Mouse (Mus musculus): ENCODE measurements around the gene Sox1. TPM values are rescaled to one million over a fixed set of nuclear protein-coding genes. Genes with fewer than 3 reads are reported as not detected.

Gene Sox1
- total and polyA plus RNA-seq, 3 experiments: not detected

DNA sequence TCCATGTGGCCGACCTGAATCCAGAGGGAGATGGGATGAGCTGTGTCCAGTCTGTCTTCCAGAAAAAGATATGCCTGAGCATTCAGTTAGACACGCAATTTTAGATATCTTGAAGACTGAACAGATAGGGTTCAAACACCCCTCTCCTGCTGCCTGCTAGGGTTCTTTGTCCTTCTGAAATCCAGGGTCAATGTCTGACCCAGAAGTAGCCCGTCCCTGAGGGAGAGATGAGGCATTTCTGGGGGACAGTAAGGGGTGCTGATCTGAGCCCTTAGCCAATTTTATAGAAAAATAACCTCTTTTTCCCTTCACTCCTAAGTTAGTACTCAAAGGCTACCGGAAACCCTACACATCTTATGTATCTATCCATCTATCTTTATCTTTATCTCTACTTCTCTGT is 7.2 kb upstream of the Sox1 start:
- WGBS: 10% methylated on average over 4 of the region's 4 CpGs
- H3K27me3 ChIP-seq (ENCODE audit: control insufficient read depth, insufficient read depth, low read length): peaks cover 50% of the 10 kb centered on the region
- intact Hi-C loops (cut with DNase I): no loop called here
- H3K79me2 ChIP-seq (replicated peaks; ENCODE audit: control insufficient read depth, insufficient read depth, low read length): no peaks in the 10 kb centered on the region
- no peak overlapping the region for H3K27ac ChIP-seq
- no peak for TF ChIP-seq CTCF (IDR thresholded peaks at IDR 0.05)
- TF ChIP-seq POLR2A (IDR thresholded peaks at IDR 0.05; ENCODE audit: insufficient read depth, low read depth, low read length): no peak
- TF ChIP-seq EP300 (IDR thresholded peaks at IDR 0.05; ENCODE audit: insufficient read depth, low read depth, low read length): no peak
- no peaks in the 10 kb centered on the region for H3K4me1 ChIP-seq (ENCODE audit: control insufficient read depth, insufficient read depth, low read length)
- no peak for DNase-seq
- no peaks in the 10 kb centered on the region for H3K36me3 ChIP-seq (ENCODE audit: control insufficient read depth, insufficient read depth, low read length)
- no peak overlapping the region for H3K4me3 ChIP-seq
- H3K9ac ChIP-seq (ENCODE audit: low read depth, low read length): no peak overlapping the region

DNA sequence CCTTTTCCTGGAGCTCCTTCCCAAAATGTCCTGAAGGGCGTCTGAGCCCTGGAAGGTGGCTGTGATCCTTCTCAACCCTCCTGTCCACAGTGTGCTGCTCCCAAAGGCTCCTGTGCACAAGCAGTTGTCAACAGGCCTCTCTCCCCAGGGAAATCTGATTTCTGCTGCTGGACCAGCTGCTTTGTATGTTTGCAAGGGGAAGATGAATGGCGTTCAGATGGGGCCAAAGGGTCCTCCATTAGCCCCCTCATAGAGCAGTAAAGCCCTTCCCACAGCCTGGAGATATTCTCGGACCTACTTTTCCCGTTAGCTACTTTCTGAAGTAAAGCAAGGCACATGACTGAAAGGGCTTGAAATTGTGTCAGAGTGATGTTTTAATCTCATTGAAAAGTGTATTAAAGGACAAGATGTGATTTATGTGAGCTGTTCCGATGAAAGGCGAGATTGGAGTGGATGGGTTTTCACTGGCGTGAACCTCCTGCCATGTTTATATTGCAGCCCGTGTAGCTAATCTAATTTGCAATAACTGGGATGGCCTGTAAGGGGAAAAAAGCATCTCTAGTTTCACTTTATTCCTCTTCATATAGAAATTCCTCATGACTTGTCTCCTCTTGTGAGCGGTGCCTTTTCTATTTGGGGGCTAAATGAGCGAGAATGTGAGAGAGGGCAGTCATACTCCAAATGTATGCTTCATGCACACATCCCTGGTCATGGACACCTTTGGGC is 6.5 kb upstream of the Sox1 start:
- TF ChIP-seq EP300 (IDR thresholded peaks at IDR 0.05; ENCODE audit: insufficient read depth, low read depth, low read length) (no peak), CTCF (IDR thresholded peaks at IDR 0.05) (no peak), POLR2A (IDR thresholded peaks at IDR 0.05; ENCODE audit: insufficient read depth, low read depth, low read length) (no peak)
- no peaks in the 10 kb centered on the region for H3K79me2 ChIP-seq (replicated peaks; ENCODE audit: control insufficient read depth, insufficient read depth, low read length)
- no peak for DNase-seq
- H3K4me3 ChIP-seq: no peak overlapping the region
- 13% methylated on average over 10 of the region's 10 CpGs for WGBS
- H3K27me3 ChIP-seq (ENCODE audit: control insufficient read depth, insufficient read depth, low read length): peaks cover 48% of the 10 kb centered on the region
- no peaks in the 10 kb centered on the region for H3K36me3 ChIP-seq (ENCODE audit: control insufficient read depth, insufficient read depth, low read length)
- intact Hi-C loops (cut with DNase I): no loop called here
- H3K27ac ChIP-seq: no peak overlapping the region
- H3K9ac ChIP-seq (ENCODE audit: low read depth, low read length): no peak overlapping the region
- no peaks in the 10 kb centered on the region for H3K4me1 ChIP-seq (ENCODE audit: control insufficient read depth, insufficient read depth, low read length)

DNA sequence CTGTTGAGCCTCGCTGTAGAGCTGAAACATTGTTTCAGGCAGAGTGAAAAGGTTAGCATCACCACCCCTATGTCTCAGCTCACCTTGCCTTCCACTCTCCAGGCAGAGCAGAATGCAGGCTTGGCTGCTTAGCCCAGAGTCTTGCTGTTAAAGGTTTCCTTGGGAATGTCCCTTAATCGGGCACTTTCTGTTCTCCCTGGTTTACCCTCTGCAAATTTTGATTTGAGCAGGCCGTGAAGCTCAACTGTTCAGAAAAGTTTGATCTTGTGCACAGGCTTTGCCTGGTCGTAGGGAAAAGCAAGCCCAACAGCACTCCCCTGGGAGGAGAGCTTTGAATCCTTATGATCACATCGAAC is 6.0 kb upstream of the Sox1 start:
- no peak for TF ChIP-seq EP300 (IDR thresholded peaks at IDR 0.05; ENCODE audit: insufficient read depth, low read depth, low read length)
- no peak for TF ChIP-seq POLR2A (IDR thresholded peaks at IDR 0.05; ENCODE audit: insufficient read depth, low read depth, low read length)
- TF ChIP-seq CTCF (IDR thresholded peaks at IDR 0.05): no peak
- Histone ChIP-seq H3K27ac (no peak overlapping the region), H3K27me3 (ENCODE audit: control insufficient read depth, insufficient read depth, low read length) (peaks cover 47% of the 10 kb centered on the region), H3K9ac (ENCODE audit: low read depth, low read length) (no peak overlapping the region), H3K36me3 (ENCODE audit: control insufficient read depth, insufficient read depth, low read length) (no peaks in the 10 kb centered on the region), H3K4me1 (ENCODE audit: control insufficient read depth, insufficient read depth, low read length) (no peaks in the 10 kb centered on the region), H3K4me3 (no peak overlapping the region), H3K79me2 (replicated peaks; ENCODE audit: control insufficient read depth, insufficient read depth, low read length) (no peaks in the 10 kb centered on the region)
- 5% methylated on average over 5 of the region's 5 CpGs for WGBS
- DNase-seq: no peak
- intact Hi-C loops (cut with DNase I): no loop called here

DNA sequence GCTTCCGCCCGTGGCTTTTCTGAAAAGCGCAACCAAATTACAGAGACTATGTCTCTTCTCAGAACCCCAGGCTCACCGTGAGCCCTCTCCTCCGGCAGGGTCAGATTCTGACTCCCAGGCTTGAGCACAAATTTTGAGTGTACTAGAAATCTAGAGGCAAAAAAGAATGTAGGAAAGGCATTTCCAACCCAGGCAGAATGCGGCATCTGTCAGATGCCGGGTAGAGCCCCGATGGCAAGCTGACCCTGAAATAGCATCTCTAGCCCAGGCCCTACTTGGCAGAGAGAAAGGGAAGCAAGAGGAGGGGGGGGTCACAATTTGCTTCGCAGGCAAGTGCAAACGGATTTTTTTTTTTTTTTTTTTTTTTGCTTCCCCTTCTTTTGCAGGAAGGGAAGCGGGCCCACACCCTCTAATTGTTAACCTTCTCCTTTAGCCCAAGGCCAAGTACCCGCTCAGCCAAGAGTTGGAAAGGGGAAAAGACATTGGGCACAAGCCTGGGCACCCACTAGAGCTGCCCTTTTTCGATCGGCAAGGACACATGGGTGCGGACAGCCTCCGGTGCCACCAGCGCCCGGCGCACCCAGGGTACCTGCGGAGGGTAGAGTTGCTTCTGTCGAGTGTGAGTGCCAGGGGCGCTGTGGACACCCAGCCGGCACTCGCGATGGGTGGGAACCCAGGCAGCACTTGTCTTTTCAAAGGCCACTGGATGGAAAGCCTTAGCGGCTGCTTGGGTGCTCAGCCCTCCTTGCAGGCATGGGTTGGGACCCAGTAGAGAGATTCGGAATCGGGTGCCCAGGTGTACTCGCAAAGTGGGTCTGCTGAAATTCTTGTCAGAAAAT is 5.1 kb upstream of the Sox1 start:
- TF ChIP-seq EP300 (IDR thresholded peaks at IDR 0.05; ENCODE audit: insufficient read depth, low read depth, low read length): no peak
- no peak for TF ChIP-seq POLR2A (IDR thresholded peaks at IDR 0.05; ENCODE audit: insufficient read depth, low read depth, low read length)
- no peak for TF ChIP-seq CTCF (IDR thresholded peaks at IDR 0.05)
- no peaks in the 10 kb centered on the region for H3K79me2 ChIP-seq (replicated peaks; ENCODE audit: control insufficient read depth, insufficient read depth, low read length)
- intact Hi-C loops (cut with DNase I): no loop called here
- H3K4me3 ChIP-seq: no peak overlapping the region
- H3K4me1 ChIP-seq (ENCODE audit: control insufficient read depth, insufficient read depth, low read length): no peaks in the 10 kb centered on the region
- no peak for DNase-seq
- H3K27me3 ChIP-seq (ENCODE audit: control insufficient read depth, insufficient read depth, low read length): peaks cover 43% of the 10 kb centered on the region
- no peaks in the 10 kb centered on the region for H3K36me3 ChIP-seq (ENCODE audit: control insufficient read depth, insufficient read depth, low read length)
- WGBS: 6% methylated on average over 29 of the region's 29 CpGs
- no peak overlapping the region for H3K9ac ChIP-seq (ENCODE audit: low read depth, low read length)
- no peak overlapping the region for H3K27ac ChIP-seq

DNA sequence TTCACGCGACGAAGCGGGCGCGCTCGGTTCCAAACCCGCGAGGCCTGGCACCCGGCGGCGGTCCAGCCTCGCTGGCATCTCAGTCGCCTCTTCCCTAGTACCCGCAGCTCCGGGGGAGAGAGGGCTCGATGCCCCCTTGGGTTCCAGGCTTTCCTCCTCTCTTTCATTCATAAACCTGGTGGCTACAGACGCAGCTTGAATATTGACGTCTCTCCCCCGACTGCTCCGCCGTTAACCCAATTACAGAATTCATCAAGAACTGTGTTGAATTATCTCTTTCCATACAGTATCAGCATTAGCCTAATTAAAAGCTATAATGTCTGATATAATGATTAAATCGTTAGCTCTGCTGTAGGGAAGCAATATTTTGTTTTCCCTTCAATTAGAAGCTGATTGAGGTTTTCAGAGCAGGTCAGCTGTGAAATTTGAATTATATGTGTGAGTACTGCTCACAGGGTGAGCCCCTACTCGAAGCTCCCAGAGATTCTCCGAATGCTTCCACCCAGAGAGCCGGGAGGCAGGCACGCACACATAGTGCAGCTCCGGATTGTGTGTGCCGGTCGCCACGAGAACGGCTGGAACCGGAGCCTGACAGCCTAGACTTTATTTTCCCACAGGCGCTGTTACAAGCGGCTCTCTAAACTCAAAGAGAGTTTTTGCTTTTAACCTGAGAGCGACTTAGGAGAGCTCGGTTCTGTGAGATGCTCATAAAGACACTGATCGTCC is 4.3 kb upstream of the Sox1 start:
- intact Hi-C loops (cut with DNase I): no loop called here

More for the DNA sequence above, 4.3 kb upstream of the Sox1 start:
- Histone ChIP-seq H3K4me1 (ENCODE audit: control insufficient read depth, insufficient read depth, low read length) (no peaks in the 10 kb centered on the region), H3K4me3 (no peak overlapping the region), H3K79me2 (replicated peaks; ENCODE audit: control insufficient read depth, insufficient read depth, low read length) (no peaks in the 10 kb centered on the region), H3K27me3 (ENCODE audit: control insufficient read depth, insufficient read depth, low read length) (peaks cover 43% of the 10 kb centered on the region), H3K9ac (ENCODE audit: low read depth, low read length) (no peak overlapping the region), H3K36me3 (ENCODE audit: control insufficient read depth, insufficient read depth, low read length) (no peaks in the 10 kb centered on the region), H3K27ac (no peak overlapping the region)
- no peak for DNase-seq
- TF ChIP-seq CTCF (IDR thresholded peaks at IDR 0.05): no peak
- no peak for TF ChIP-seq EP300 (IDR thresholded peaks at IDR 0.05; ENCODE audit: insufficient read depth, low read depth, low read length)
- no peak for TF ChIP-seq POLR2A (IDR thresholded peaks at IDR 0.05; ENCODE audit: insufficient read depth, low read depth, low read length)
- WGBS: 6% methylated on average over 38 of the region's 38 CpGs
